Mouse (Mus musculus): ENCODE results near the gene Olfr894. TPM values are rescaled to one million over a fixed set of nuclear protein-coding genes. Genes with fewer than 3 reads are reported as not detected.

Gene Olfr894
- not detected in 2 replicates for polyA plus RNA-seq (2015; fragmentation: Nextera tagmentation; extraction: Ambion mirVana)

GRCm38 (mm10) chr9:38217755-38218154 is at the start of gene Olfr894:
Gene Olfr894 (plus strand): TSS chr9:38218055.

DNA sequence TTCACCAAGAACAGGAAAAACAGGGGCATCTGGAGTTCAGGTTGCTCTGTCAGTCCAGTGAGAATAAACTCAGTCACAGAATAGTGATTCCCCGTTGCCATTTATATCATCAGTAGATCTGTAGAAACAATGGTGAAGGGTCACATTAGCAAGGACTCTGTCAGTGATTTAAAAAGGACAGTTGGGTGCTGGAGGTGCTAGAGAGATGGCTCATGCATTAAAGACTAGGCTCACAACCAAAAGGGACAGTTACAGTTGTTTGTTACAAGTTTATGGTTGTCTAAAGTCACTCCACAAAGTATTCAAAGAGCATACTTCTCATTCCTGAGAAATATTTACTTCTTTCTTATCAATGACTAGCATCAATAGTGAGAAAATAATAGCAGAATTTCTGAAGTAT is 37.1 kb upstream of the Olfr894 start, which contains the start of gene Olfr891:
Gene Olfr891, minus strand, starts transcription at position 101 of the 400 bp plus-strand sequence.

GRCm38 (mm10) chr9:38208065-38208464 is 9.8 kb upstream of the Olfr894 start, which contains the start of gene Olfr893:
Gene Olfr893 (plus strand): TSS chr9:38208365.

DNA sequence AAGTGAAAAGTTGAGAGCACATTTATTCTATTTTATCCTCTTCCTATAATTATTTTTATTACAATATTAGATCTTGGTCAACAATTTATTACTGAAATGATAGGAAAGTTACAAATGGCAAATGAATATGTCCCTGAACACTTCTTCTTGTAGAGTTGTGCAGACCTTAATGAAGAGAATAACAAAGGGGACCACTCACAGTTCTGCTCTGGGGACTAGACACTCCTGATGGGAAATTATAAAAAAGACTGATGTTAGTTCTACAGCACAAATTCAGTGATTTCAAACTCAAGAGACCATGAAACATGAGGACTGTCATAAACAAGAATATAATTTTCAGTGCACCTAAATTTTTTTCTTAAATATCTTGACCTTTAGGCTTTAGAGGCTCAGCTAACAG is 34.6 kb downstream of the Olfr894 start, which contains the start of gene Olfr143:
Gene Olfr143, plus strand, starts transcription at position 301 of the 400 bp plus-strand sequence.

GRCm38 (mm10) chr9:38267551-38267950 is 49.7 kb downstream of the Olfr894 start, which contains the start of gene Olfr895:
Gene Olfr895 (plus strand): TSS chr9:38267851.

Other genes starting within 250 kb of the Olfr894 start
- gene Olfr881, start 226.2 kb upstream of the Olfr894 start, polyA plus RNA-seq (2015; fragmentation: Nextera tagmentation; extraction: Ambion mirVana), result not detected in 2 replicates
- gene Olfr883, start 192.2 kb upstream of the Olfr894 start, polyA plus RNA-seq (2015; fragmentation: Nextera tagmentation; extraction: Ambion mirVana), result not detected in 2 replicates
- not detected in 2 replicates for gene Olfr884, start 171.5 kb upstream of the Olfr894 start, polyA plus RNA-seq (2015; fragmentation: Nextera tagmentation; extraction: Ambion mirVana)
- gene Olfr885, start 156.7 kb upstream of the Olfr894 start, polyA plus RNA-seq (2015; fragmentation: Nextera tagmentation; extraction: Ambion mirVana), result not detected in 2 replicates
- not detected in 2 replicates for gene Olfr887, start 134.0 kb upstream of the Olfr894 start, polyA plus RNA-seq (2015; fragmentation: Nextera tagmentation; extraction: Ambion mirVana)
- gene Olfr888, start 109.9 kb upstream of the Olfr894 start, polyA plus RNA-seq (2015; fragmentation: Nextera tagmentation; extraction: Ambion mirVana), result not detected in 2 replicates
- gene Olfr889, start 102.9 kb upstream of the Olfr894 start, polyA plus RNA-seq (2015; fragmentation: Nextera tagmentation; extraction: Ambion mirVana), result 0.08 and 0.11 TPM in 2 replicates
- not detected in 2 replicates for gene Olfr890, start 75.5 kb upstream of the Olfr894 start, polyA plus RNA-seq (2015; fragmentation: Nextera tagmentation; extraction: Ambion mirVana)
- not detected in 2 replicates for gene Olfr891, start 37.2 kb upstream of the Olfr894 start, polyA plus RNA-seq (2015; fragmentation: Nextera tagmentation; extraction: Ambion mirVana)
- gene Olfr893, start 9.7 kb upstream of the Olfr894 start, polyA plus RNA-seq (2015; fragmentation: Nextera tagmentation; extraction: Ambion mirVana), result not detected in 2 replicates
- gene Olfr143, start 34.7 kb downstream of the Olfr894 start, polyA plus RNA-seq (2015; fragmentation: Nextera tagmentation; extraction: Ambion mirVana), result not detected in 2 replicates
- not detected in 2 replicates for gene Olfr895, start 49.8 kb downstream of the Olfr894 start, polyA plus RNA-seq (2015; fragmentation: Nextera tagmentation; extraction: Ambion mirVana)
- not detected in 2 replicates for gene Olfr896-ps1, start 73.1 kb downstream of the Olfr894 start, polyA plus RNA-seq (2015; fragmentation: Nextera tagmentation; extraction: Ambion mirVana)
- gene Olfr25, start 111.0 kb downstream of the Olfr894 start, polyA plus RNA-seq (2015; fragmentation: Nextera tagmentation; extraction: Ambion mirVana), result not detected in 2 replicates
- gene Olfr898, start 130.4 kb downstream of the Olfr894 start, polyA plus RNA-seq (2015; fragmentation: Nextera tagmentation; extraction: Ambion mirVana), result not detected in 2 replicates
- not detected in 2 replicates for gene Olfr250, start 148.8 kb downstream of the Olfr894 start, polyA plus RNA-seq (2015; fragmentation: Nextera tagmentation; extraction: Ambion mirVana)
- not detected in 2 replicates for gene Olfr251, start 159.0 kb downstream of the Olfr894 start, polyA plus RNA-seq (2015; fragmentation: Nextera tagmentation; extraction: Ambion mirVana)
- gene Olfr147, start 183.6 kb downstream of the Olfr894 start, polyA plus RNA-seq (2015; fragmentation: Nextera tagmentation; extraction: Ambion mirVana), result not detected in 2 replicates
- not detected in 2 replicates for gene Olfr901, start 211.4 kb downstream of the Olfr894 start, polyA plus RNA-seq (2015; fragmentation: Nextera tagmentation; extraction: Ambion mirVana)
- not detected in 2 replicates for gene Olfr902, start 229.6 kb downstream of the Olfr894 start, polyA plus RNA-seq (2015; fragmentation: Nextera tagmentation; extraction: Ambion mirVana)
- not detected in 2 replicates for gene Olfr904, start 245.1 kb downstream of the Olfr894 start, polyA plus RNA-seq (2015; fragmentation: Nextera tagmentation; extraction: Ambion mirVana)